Mouse (Mus musculus) embryonic fibroblast, embryonic 13.5 days (primary cell): ENCODE results near the gene Speer4e.
"Not testable (repeated sequence)": the region's sequence is repeated elsewhere in the genome, so short reads cannot be mapped to it uniquely, and the experiment has no call there.

Source experiments
- CTCF ChIP-seq: IDR thresholded peaks from 2 replicates; pipeline ENCODE4 v1.5.1; 2011; ENCODE audit warnings: mild to moderate bottlenecking, control low read depth, low read length, moderate library complexity, borderline replicate concordance; ENCODE audit not compliant: insufficient read depth
- POLR2A ChIP-seq: IDR thresholded peaks from 2 replicates; pipeline ENCODE4 v1.6.1; 2011; ENCODE audit warnings: low read depth, mild to moderate bottlenecking, control low read depth, low read length, moderate library complexity

DNA sequence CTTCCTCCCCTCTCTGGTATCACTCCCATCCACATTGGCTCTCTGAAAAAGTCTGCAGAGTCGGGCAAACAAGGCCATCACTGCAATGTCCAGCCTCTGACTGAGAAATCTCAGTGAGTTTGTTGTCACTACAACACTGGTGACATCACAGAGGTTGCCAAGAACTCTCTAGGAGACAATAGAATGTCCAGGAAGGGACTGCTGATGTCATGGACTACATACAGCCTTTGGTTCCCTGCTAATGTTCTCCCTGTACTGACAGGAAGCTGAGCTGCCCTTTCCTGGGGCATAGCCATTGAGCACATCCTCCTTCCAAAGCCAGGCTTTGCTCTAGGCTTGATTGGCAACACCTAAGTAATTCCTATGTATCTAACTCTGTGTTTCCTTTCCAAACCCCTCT, at the start of gene Speer4e:
- not testable (repeated sequence) for TF ChIP-seq POLR2A, CTCF
